Mouse (Mus musculus) CD4-positive helper T cell, adult 2 months (primary cell): ENCODE data around the gene Spsb1.

ENCODE experiments used
- DNase-seq: peaks from one replicate; pipeline ENCODE4 v3.0.0-alpha.2; 2012; ENCODE audit warnings: low read depth, missing footprints, low spot score

Gene Spsb1

GRCm38 (mm10) chr4:149986671-149987417 is 32.0 kb upstream of the Spsb1 start:
- no peak for DNase-seq

GRCm38 (mm10) chr4:149983921-149984645 is 29.2 kb upstream of the Spsb1 start:
- no peak for DNase-seq

GRCm38 (mm10) chr4:149982154-149982553 is 27.3 kb upstream of the Spsb1 start:
- DNase-seq: no peak

- DNase-seq: peak; percentile 74
Measured at GRCm38 (mm10) chr4:149979819-149980308, 25.0 kb upstream of the Spsb1 start.

- no peak for DNase-seq
Measured at GRCm38 (mm10) chr4:149978820-149979219, 24.0 kb upstream of the Spsb1 start.

- DNase-seq: no peak
Measured at GRCm38 (mm10) chr4:149977801-149978544, 23.1 kb upstream of the Spsb1 start.

- no peak for DNase-seq
Measured at GRCm38 (mm10) chr4:149977181-149977580, 22.3 kb upstream of the Spsb1 start.

GRCm38 (mm10) chr4:149975730-149976254 is 20.9 kb upstream of the Spsb1 start:
- DNase-seq: no peak

- DNase-seq: no peak
Measured at GRCm38 (mm10) chr4:149975291-149975690, 20.4 kb upstream of the Spsb1 start.

GRCm38 (mm10) chr4:149971393-149971792 is 16.6 kb upstream of the Spsb1 start:
- DNase-seq: no peak

- no peak for DNase-seq
Measured at GRCm38 (mm10) chr4:149968526-149968925, 13.7 kb upstream of the Spsb1 start.

- DNase-seq: no peak
Measured at GRCm38 (mm10) chr4:149966963-149967362, 12.1 kb upstream of the Spsb1 start.

- no peak for DNase-seq
Measured at GRCm38 (mm10) chr4:149966252-149966651, 11.4 kb upstream of the Spsb1 start.

- no peak for DNase-seq
Measured at GRCm38 (mm10) chr4:149965672-149966071, 10.8 kb upstream of the Spsb1 start.

GRCm38 (mm10) chr4:149965242-149965641 is 10.4 kb upstream of the Spsb1 start:
- no peak for DNase-seq

GRCm38 (mm10) chr4:149964770-149965169 is 9.9 kb upstream of the Spsb1 start:
- DNase-seq: no peak

- DNase-seq: no peak
Measured at GRCm38 (mm10) chr4:149964285-149964684, 9.4 kb upstream of the Spsb1 start.

GRCm38 (mm10) chr4:149960391-149960790 is 5.5 kb upstream of the Spsb1 start:
- no peak for DNase-seq

- DNase-seq: no peak
Measured at GRCm38 (mm10) chr4:149959816-149960215, 5.0 kb upstream of the Spsb1 start.

GRCm38 (mm10) chr4:149958566-149958965 is 3.7 kb upstream of the Spsb1 start:
- peak; percentile 79 for DNase-seq

GRCm38 (mm10) chr4:149956048-149956447 is 1.2 kb upstream of the Spsb1 start:
- no peak for DNase-seq

GRCm38 (mm10) chr4:149955631-149956030 is 788 bp upstream of the Spsb1 start:
- DNase-seq: no peak
